In the genomic region with DNA sequence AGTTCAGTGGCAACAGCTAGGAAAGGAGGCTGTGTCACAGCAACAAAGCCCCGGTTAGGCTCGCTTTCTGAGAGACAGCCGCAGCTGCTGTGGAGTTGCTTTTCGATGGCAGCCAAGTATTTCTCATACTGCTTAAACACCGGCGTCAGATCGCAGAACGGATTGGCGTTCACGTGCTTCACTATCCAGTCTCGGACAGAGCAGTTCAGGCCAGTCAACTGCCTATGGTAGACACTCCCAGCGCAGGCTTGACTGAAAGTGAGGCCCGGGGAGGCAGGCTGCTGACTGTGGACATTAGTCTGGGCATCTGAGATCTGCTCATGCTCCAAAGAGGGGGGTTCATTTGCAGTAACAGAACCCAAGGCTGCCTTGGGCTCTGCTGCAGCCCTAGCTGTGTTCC, we compare ENCODE assay signal across 15 mouse cellular contexts. TPM values are rescaled to one million over a fixed set of nuclear protein-coding genes. Genes with fewer than 3 reads are reported as not detected.
DNase-seq lines count a peak whose midpoint lies in the region; ATAC-seq and TF ChIP-seq lines count a peak whose summit lies in the region.
"Had no signal": no experiment of that assay in that cellular context is flagged by ENCODE, and none has a peak within 500 bp of the region (broad histone marks: within the 10 kb centered on the region; RNA-seq: fewer than 3 reads in every experiment).

No protein-coding gene starts in this region.

- H3K27me3 ChIP-seq in G1E (ENCODE audit: insufficient read depth, low read length), result no peaks in the 10 kb centered on the region
- H3K27me3 ChIP-seq: limb, embryonic 15.5 days; midbrain, embryonic 13.5 days had no signal

- no peak for TF ChIP-seq CTCF in gastrocnemius, adult 2 months (IDR thresholded peaks at IDR 0.05)
- TF ChIP-seq CTCF in G1E (IDR thresholded peaks at IDR 0.05; ENCODE audit: low read depth, low read length), result no peak

- H3K9me3 ChIP-seq in G1E (replicated peaks), result peaks cover 24% of the 10 kb centered on the region
- H3K9me3 ChIP-seq: limb, embryonic 15.5 days; midbrain, embryonic 13.5 days had no signal

- no peaks in the 10 kb centered on the region for H3K36me3 ChIP-seq in G1E (replicated peaks)
- H3K36me3 ChIP-seq: limb, embryonic 15.5 days; midbrain, embryonic 13.5 days had no signal

- H3K4me3 ChIP-seq in gastrocnemius, adult 2 months, result peak overlapping the region; percentile 60
- 0 out of 2 replicates have a peak overlapping the region, but pooled peaks have one; percentile 32 for H3K4me3 ChIP-seq in G1E (ENCODE audit: low read depth, low read length)
- H3K4me3 ChIP-seq in brown adipose tissue, adult 24 weeks (ENCODE audit: insufficient read depth, low read depth, low read length), result peak overlapping the region; percentile 14; the same call in 1 of the 2 replicates
- H3K4me3 ChIP-seq: limb, embryonic 15.5 days; midbrain, embryonic 13.5 days had no signal

- no peak for ATAC-seq in G1E (ENCODE audit: extremely low read depth, insufficient number of reproducible peaks, low FRiP score, poor library complexity, severe bottlenecking)
- ATAC-seq: midbrain, embryonic 13.5 days had no signal

- DNase-seq in gastrocnemius, adult 2 months, result peak; percentile 22
- no peak for DNase-seq in gastrocnemius, adult 8-10 months (ENCODE audit: low spot score in 2 of 2)
- DNase-seq in left cerebral cortex, postnatal 4 days, result peak; percentile 9
- no peak for DNase-seq in left cerebral cortex, adult 11 months (ENCODE audit: low spot score)
- DNase-seq in G1E (ENCODE audit: low spot score), result no peak
- DNase-seq in ovary, postnatal 10 days (ENCODE audit: low spot score), result no peak
- DNase-seq: embryo, embryonic 11 days; thymus, postnatal 14 days had no signal

- intact Hi-C loops in gastrocnemius, adult 2 months (cut with DNase I), result no loop called here
- intact Hi-C loops in left cerebral cortex, postnatal 4 days (cut with DNase I), result no loop called here

- no peaks in the 10 kb centered on the region for H3K4me1 ChIP-seq in G1E (ENCODE audit: insufficient read depth, low read depth, low read length)
- no peaks in the 10 kb centered on the region for H3K4me1 ChIP-seq in brown adipose tissue, adult 24 weeks (ENCODE audit: control insufficient read depth, insufficient read depth, insufficient read length, low read length)
- H3K4me1 ChIP-seq: limb, embryonic 15.5 days; midbrain, embryonic 13.5 days had no signal

- H3K27ac ChIP-seq in gastrocnemius, adult 2 months, result no peak overlapping the region
- H3K27ac ChIP-seq in brown adipose tissue, adult 24 weeks (replicated peaks; ENCODE audit: low read depth, low read length), result no peak overlapping the region
- H3K27ac ChIP-seq: limb, embryonic 15.5 days; midbrain, embryonic 13.5 days had no signal

RNA-seq across cellular contexts. Expression of a gene that starts 0.6 kb away (rescaled TPM):
- total RNA-seq in gastrocnemius, adult 2 months (2021), result not detected
- not detected for total RNA-seq in gastrocnemius, adult 8-10 months (2022)
- total RNA-seq in left cerebral cortex, postnatal 4 days (2021), result not detected
- not detected in 2 replicates for total RNA-seq in G1E (2014; fragmentation: Nextera tagmentation)
- total RNA-seq in G1E (2017), result not detected in 2 replicates
- not detected in 2 replicates for polyA plus RNA-seq in G1E (2012)
- polyA plus RNA-seq in brown adipose tissue, adult 24 weeks (2012; ENCODE audit: insufficient read depth, insufficient read length, missing spikeins), result not detected in 2 replicates
- polyA plus RNA-seq: brain, embryonic 14.5 days; heart, embryonic 16.5 days; kidney, embryonic 14.5 days; limb, embryonic 15.5 days; lung, embryonic 16.5 days; midbrain, embryonic 13.5 days had no signal

RNA-seq across cellular contexts. Expression of a gene that starts 52.4 kb away (rescaled TPM):
- not detected for total RNA-seq in gastrocnemius, adult 2 months (2021)
- total RNA-seq in gastrocnemius, adult 8-10 months (2022), result not detected
- total RNA-seq in left cerebral cortex, postnatal 4 days (2021), result 10 to 100 TPM; 51.0 to 55.1 TPM
- total RNA-seq in G1E (2014; fragmentation: Nextera tagmentation) (not detected in 2 replicates), G1E (2017) (0.49 TPM in 1 of 2 replicates, not detected in the other)
- not detected in 2 replicates for polyA plus RNA-seq in G1E (2012)
- 0.79 and 0.99 TPM in 2 replicates for polyA plus RNA-seq in brown adipose tissue, adult 24 weeks (2012; ENCODE audit: insufficient read depth, insufficient read length, missing spikeins)

Comparison
In these comparisons a context has a peak if more than half of its experiments do, and no peak if none do; other contexts are left out.
1. DNase-seq: peak in gastrocnemius, adult 2 months (single experiment) and left cerebral cortex, postnatal 4 days (single experiment); none in gastrocnemius, adult 8-10 months (0 of 2), left cerebral cortex, adult 11 months (single experiment), G1E (single experiment) and ovary, postnatal 10 days (single experiment).
2. RNA of a gene that starts 52.4 kb away (total RNA-seq): 51.0 to 55.1 TPM in left cerebral cortex, postnatal 4 days; 0.49 TPM in G1E, not detected in gastrocnemius, adult 2 months and not detected in gastrocnemius, adult 8-10 months; every median in the first group is over 10 times any median in the second.
3. Peak in every context shown above with its lines, with median percentiles within 50 percentile points of each other: H3K4me3 ChIP-seq.